Mouse (Mus musculus) ES-E14 (cell line): ENCODE results near the gene Metap1. TPM values are rescaled to one million over a fixed set of nuclear protein-coding genes. Genes with fewer than 3 reads are reported as not detected.
A peak's percentile ranks its signal among the peaks of the same experiment; 100 is the strongest.

Source experiments
- DNase-seq: peaks from one replicate; pipeline ENCODE4 v3.0.0-alpha.2; 2013; ENCODE audit warnings: low read depth, low spot score
- H3K27ac ChIP-seq: 2 replicates; pipeline ENCODE4 v1.5.1; 2012; ENCODE audit warnings: low read depth, mild to moderate bottlenecking, low read length, moderate library complexity, mixed read lengths; ENCODE audit not compliant: poor library complexity, insufficient read depth, severe bottlenecking
- H3K36me3 ChIP-seq: 2 replicates; pipeline ENCODE4 v1.6.1; 2012; ENCODE audit warnings: mild to moderate bottlenecking, low read length, moderate library complexity, mixed read lengths; ENCODE audit not compliant: control insufficient read depth, poor library complexity, insufficient read depth, severe bottlenecking
- H3K4me1 ChIP-seq, 2 experiments: fragments of 150-350 bp in 1 of 2; sonication (generic) in 1 of 2; 2 replicates each; pipeline ENCODE4 v1.6.1; 2012; ENCODE audit warnings: low read length in 2 of 2, mild to moderate bottlenecking in 1 of 2, mixed read lengths in 1 of 2; ENCODE audit not compliant: control insufficient read depth in 2 of 2, insufficient read depth in 2 of 2, poor library complexity in 1 of 2
- H3K4me3 ChIP-seq, 2 experiments: fragments of 150-350 bp in 1 of 2; sonication (generic) in 1 of 2; 2 replicates each; pipeline ENCODE4 v1.5.1; 2012; ENCODE audit warnings: low read length in 2 of 2, low read depth in 1 of 2, mild to moderate bottlenecking in 1 of 2, mixed read lengths in 1 of 2; ENCODE audit not compliant: insufficient read depth in 1 of 2, poor library complexity in 1 of 2, severe bottlenecking in 1 of 2
- H3K9ac ChIP-seq: 2 replicates; pipeline ENCODE4 v1.6.1; 2012; ENCODE audit warnings: low read depth, mild to moderate bottlenecking, low read length, mixed read lengths; ENCODE audit not compliant: poor library complexity, insufficient read depth, severe bottlenecking
- H3K9me3 ChIP-seq: fragments of 150-350 bp; sonication (generic); 2 replicates; pipeline ENCODE4 v1.6.1; 2012; ENCODE audit warnings: low read depth, mild to moderate bottlenecking, low read length; ENCODE audit not compliant: control insufficient read depth, insufficient read depth
- CHD2 ChIP-seq: IDR thresholded peaks from 2 replicates; pipeline ENCODE4 v1.6.1; 2014; ENCODE audit warnings: mild to moderate bottlenecking, low read depth, low read length, inconsistent platforms
- HCFC1 ChIP-seq: IDR thresholded peaks from 2 replicates; pipeline ENCODE4 v1.6.1; 2012; ENCODE audit warnings: low read length, inconsistent platforms, borderline replicate concordance; ENCODE audit not compliant: insufficient read depth
- MAFK ChIP-seq: IDR thresholded peaks from 2 replicates; pipeline ENCODE4 v1.6.1; 2014; ENCODE audit warnings: mild to moderate bottlenecking, low read depth, low read length, inconsistent platforms; ENCODE audit not compliant: insufficient read depth
- ZC3H11A ChIP-seq: IDR thresholded peaks from 2 replicates; pipeline ENCODE4 v1.6.1; 2012; ENCODE audit warnings: low read depth, mild to moderate bottlenecking, inconsistent platforms, low read length, borderline replicate concordance
- ZNF384 ChIP-seq: IDR thresholded peaks from 2 replicates; pipeline ENCODE4 v1.6.1; 2012; ENCODE audit warnings: low read depth, low read length, inconsistent platforms
- in situ Hi-C, 2 experiments: fragments of 600-800 bp; cut with MboI; formaldehyde crosslinking; loops; one replicate each; pipeline ENCODE4 v1.15.1; 2025; ENCODE audit warnings: low sequenced_read_pairs in 2 of 2, inconsistent platforms in 1 of 2; ENCODE audit not compliant: unreplicated experiment in 2 of 2
- total RNA-seq: library from RNA; depleted of rRNA; stranded (reverse); fragments of 300-350 nt; gene quantifications from 2 replicates; pipeline ENCODE4 v1.2.3, GENCODE M21; 2012

The Metap1 gene
- total RNA-seq, 1 experiment = 67.7 TPM

DNA sequence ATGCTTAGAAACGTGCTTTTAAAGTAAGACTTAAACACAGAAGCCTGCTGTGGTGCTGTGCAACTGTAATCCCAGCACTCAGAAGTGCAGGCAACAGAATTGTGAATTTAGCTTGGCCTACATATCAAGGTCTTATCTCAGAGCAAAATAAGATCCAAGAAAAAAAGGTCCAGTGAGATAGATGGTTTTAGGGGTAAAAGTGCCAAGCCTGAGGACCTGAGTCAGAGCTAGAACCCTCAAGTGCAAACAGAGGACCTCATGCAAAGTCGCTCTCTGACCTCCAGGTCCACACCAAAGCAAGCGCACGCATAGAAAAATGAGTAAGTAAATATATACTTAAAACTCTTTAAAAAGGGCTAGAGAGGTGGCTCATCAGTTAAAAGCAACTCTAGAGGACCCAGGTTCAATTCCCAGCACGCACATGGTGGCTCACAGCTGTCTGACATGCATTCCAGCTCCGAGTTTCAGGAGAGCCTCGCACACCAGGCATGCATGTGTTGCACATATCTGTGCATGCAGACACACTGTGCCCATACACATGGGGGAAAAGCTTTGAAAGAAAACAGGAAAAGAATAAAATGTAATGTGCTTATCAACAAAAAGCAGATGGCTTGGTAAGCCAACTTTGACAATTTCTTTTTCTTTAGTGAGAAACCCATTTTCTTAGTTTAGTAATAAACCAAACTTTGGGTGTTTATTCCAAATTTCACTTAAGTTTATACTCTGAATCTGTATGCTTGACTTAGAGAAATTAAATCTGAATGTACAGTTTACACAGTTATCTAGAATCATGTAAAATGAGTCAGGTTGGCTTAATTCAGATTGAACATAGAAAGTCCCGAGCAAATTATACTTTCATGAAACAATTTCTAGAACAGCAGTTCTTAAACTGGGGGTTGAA, 41.5 kb upstream of the Metap1 start:
- Histone ChIP-seq H3K4me3 (peak overlapping the region in 1 of 2 experiments; percentile 32; a peak in 1 of 4 replicates), H3K27ac (no peak overlapping the region), H3K4me1 (peaks cover 0 to 10% of the 10 kb centered on the region in 2 experiments; a peak in 2 of 4 replicates), H3K9me3 (no peaks in the 10 kb centered on the region), H3K9ac (no peak overlapping the region), H3K36me3 (peaks cover 6% of the 10 kb centered on the region; the same call in 1 of the 2 replicates)
- no peak for TF ChIP-seq CHD2
- DNase-seq = no peak
- in situ Hi-C loops = no loop called here

- in situ Hi-C loops = no loop called here
- H3K27ac ChIP-seq = no peak overlapping the region
- TF ChIP-seq CHD2 (no peak), ZNF384 (peak; percentile 81)
- peak overlapping the region; percentile 80 to 99 for H3K4me3 ChIP-seq
- H3K4me1 ChIP-seq = peaks cover 0 to 10% of the 10 kb centered on the region in 2 experiments; a peak in 2 of 4 replicates
- H3K9ac ChIP-seq = peak overlapping the region; percentile 99; the same call in 1 of the 2 replicates
- H3K36me3 ChIP-seq = peaks cover 6% of the 10 kb centered on the region; the same call in 1 of the 2 replicates
- H3K9me3 ChIP-seq = no peaks in the 10 kb centered on the region
- DNase-seq = no peak
Observed at GRCm38 (mm10) chr3:138528265-138528664, 39.0 kb upstream of the Metap1 start.

DNA sequence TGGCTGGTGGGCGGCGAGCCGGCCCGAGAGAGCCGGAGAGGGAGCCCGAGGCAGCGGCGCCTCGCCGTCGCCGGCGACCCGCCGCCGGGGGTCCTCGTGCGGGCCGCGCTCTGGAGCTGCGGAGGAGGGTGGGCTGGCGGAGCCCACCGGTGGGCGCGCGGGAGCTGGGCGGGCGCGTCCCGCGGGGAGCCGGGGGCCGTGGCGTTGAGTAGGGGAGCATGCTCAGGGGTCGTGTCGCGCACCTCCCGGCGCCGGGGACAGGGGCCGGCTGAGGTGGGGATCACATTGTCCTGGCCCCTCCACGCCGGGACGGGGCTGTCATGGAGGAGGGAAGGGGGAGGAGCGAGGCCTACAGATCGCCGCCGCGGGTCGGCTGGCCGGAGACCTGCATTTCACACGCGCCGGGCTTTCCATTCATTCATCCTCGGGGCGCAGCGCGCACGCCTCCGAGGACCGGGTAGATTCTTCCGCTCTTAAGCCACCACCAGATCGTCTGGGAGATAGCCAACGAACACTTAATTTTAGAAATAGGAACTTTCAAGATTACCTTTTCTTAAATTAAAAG, 38.4 kb upstream of the Metap1 start:
- TF ChIP-seq ZNF384 = no peak
- no peak for TF ChIP-seq ZC3H11A
- no peak for TF ChIP-seq HCFC1
- no peak for TF ChIP-seq MAFK
- no peak for TF ChIP-seq CHD2
- peak overlapping the region; percentile 80 to 99 for H3K4me3 ChIP-seq
- peak overlapping the region; percentile 94 for H3K27ac ChIP-seq

GRCm38 (mm10) chr3:138526916-138527666, 37.8 kb upstream of the Metap1 start:
- H3K36me3 ChIP-seq = peaks cover 4% of the 10 kb centered on the region; the same call in 1 of the 2 replicates
- peaks cover 0 to 7% of the 10 kb centered on the region in 2 experiments; a peak in 2 of 4 replicates for H3K4me1 ChIP-seq
- no peaks in the 10 kb centered on the region for H3K9me3 ChIP-seq
- H3K9ac ChIP-seq = peak overlapping the region; percentile 99
- TF ChIP-seq ZC3H11A (no peak), ZNF384 (peak; percentile 100), HCFC1 (peak; percentile 98), CHD2 (0 out of 2 replicates have a peak, but pooled peaks have one; percentile 15), MAFK (0 out of 2 replicates have a peak, but pooled peaks have one; percentile 1)
- H3K27ac ChIP-seq = peak overlapping the region; percentile 94
- H3K4me3 ChIP-seq = peak overlapping the region; percentile 80 to 99
- peak; percentile 95 for DNase-seq
- in situ Hi-C loops = no loop called here

More for the DNA sequence above, 38.4 kb upstream of the Metap1 start:
- H3K36me3 ChIP-seq = peaks cover 6% of the 10 kb centered on the region; the same call in 1 of the 2 replicates
- H3K4me1 ChIP-seq = peaks cover 0 to 10% of the 10 kb centered on the region in 2 experiments; a peak in 2 of 4 replicates
- DNase-seq = peak; percentile 49
- H3K9ac ChIP-seq = peak overlapping the region; percentile 99
- in situ Hi-C loops = no loop called here
- H3K9me3 ChIP-seq = no peaks in the 10 kb centered on the region
